Mouse (Mus musculus) heart, postnatal 0 days (tissue): ENCODE results near the gene Mtf2.

Experiments
- CTCF ChIP-seq: IDR thresholded peaks from 2 replicates; pipeline ENCODE4 v1.5.1; 2016; ENCODE audit warnings: antibody characterized with exemption, control low read depth, low read depth
- EP300 ChIP-seq: IDR thresholded peaks from 2 replicates; pipeline ENCODE4 v1.6.1; 2016; ENCODE audit warnings: antibody characterized with exemption, low read depth

DNA sequence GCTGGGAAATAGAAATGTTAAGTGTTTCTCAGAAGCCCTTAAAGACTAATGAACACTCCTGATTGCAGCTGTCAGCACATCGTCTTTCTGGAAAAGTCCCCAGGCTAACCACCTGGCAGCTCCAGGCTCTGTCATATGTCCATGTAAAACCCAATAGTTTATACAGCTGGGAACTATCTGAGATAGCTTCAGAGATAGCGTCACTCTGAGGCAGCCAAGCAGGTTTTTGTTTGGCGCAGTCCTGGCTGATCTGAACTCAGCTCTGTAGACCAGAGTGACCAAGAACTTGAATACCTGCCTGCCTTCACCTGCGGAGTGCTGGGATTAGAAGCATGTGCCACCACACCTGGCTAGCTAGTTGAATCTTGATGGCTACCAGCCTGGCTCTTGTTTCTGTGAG, 37.2 kb upstream of the Mtf2 start:
- no peak for TF ChIP-seq CTCF
- no peak for TF ChIP-seq EP300
